Mouse (Mus musculus): Measurements from ENCODE around the gene Foxn4.

Gene Foxn4

GRCm38 (mm10) chr5:114273693-114274402, at the start of gene Foxn4:
Foxn4 (minus strand) TSS chr5:114273807.
- no peak for ATAC-seq (ENCODE audit: insufficient number of reproducible peaks, low FRiP score, low TSS enrichment)

DNA sequence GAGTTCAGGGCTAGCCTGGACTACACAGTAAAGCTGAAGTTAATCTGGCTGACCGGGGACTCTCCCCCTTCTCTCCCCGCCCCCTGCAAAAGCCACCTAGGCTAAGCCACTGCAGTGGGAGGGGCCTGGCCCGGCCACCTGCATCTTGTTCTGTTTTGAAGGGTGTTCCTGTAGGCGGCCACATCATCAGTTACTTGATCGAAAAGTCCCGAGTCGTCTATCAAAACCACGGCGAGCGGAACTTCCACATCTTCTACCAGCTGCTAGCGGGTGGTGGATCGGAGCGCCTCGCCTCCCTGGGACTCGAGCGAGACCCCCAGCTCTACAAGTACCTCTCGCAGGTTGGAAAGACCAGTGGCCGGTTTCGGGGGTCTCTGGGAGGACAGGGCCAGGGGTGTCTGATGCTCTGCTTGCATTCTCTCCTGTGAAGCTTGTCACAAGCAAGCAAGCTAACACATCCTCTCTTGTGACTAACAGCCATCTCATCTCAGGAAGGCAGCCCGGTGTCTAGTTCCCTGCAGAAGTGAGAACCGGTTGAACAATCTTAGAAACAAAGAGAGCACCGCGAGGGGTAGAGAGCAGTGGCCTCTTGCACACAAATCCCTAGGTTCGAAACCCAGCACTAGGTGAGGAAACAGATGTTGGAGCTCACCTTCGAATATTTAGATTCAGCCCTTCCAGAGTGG, 49.6 kb upstream of the Foxn4 start:
- no peak for ATAC-seq (ENCODE audit: insufficient number of reproducible peaks, low FRiP score, low TSS enrichment)

DNA sequence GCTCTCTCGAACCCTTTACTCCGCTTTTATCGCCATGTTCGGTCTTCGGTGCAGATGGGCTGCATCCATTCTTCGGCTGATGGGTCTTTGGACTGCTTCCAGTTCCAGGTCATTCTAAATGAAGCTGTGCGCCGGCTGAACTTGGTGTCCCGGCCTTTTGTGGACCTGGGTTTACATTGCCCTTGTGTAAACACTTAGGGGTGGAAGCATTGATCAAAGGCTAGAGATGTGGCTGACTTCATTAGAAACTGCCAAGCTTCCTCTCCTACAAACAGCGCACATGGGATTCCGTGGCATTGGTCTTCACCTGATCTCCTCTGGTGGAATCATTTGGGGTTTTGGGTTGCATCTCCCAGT, 36.1 kb upstream of the Foxn4 start:
- no peak for ATAC-seq (ENCODE audit: insufficient number of reproducible peaks, low FRiP score, low TSS enrichment)

GRCm38 (mm10) chr5:114308765-114309679, 35.4 kb upstream of the Foxn4 start:
- ATAC-seq (ENCODE audit: insufficient number of reproducible peaks, low FRiP score, low TSS enrichment) = no peak

DNA sequence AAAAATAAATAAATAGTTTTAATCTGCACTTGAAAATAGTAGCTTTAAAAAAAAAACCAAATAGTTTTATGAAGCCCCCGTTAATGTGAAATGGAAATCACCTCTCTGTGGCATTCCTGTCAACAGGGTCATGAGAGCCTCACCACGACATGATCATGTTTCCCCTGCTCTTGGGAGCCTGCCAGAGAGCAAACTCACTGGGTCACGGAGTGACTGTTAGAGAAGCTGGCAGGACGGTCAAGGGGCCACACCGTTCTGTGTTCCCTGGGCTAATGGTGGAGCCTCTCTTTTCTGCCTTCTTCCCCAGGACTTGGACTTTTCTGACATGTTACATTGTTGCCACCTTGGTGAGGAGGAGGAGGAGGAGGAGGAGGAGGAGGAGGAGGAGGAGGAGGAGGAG, 32.9 kb upstream of the Foxn4 start:
- ATAC-seq (ENCODE audit: insufficient number of reproducible peaks, low FRiP score, low TSS enrichment) = no peak

DNA sequence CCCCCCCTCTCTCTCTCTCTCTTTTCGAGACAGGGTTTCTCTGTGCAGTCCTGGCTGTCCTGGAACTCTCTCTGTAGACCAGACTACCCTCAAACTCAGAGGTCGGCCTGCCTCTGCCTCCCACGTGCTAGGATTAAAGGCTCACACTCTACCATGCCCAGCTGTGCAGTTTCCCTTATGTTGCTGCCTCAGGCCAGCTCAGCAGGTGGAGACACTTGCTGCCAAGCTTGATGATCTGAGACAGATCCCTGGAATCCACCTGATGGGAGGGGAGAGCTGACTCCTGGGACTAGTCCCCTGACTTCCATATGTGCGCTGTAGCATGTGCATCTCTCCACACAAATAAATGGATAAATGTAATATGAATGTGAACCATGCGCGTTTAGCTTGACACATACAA, 29.6 kb upstream of the Foxn4 start:
- no peak for ATAC-seq (ENCODE audit: insufficient number of reproducible peaks, low FRiP score, low TSS enrichment)

DNA sequence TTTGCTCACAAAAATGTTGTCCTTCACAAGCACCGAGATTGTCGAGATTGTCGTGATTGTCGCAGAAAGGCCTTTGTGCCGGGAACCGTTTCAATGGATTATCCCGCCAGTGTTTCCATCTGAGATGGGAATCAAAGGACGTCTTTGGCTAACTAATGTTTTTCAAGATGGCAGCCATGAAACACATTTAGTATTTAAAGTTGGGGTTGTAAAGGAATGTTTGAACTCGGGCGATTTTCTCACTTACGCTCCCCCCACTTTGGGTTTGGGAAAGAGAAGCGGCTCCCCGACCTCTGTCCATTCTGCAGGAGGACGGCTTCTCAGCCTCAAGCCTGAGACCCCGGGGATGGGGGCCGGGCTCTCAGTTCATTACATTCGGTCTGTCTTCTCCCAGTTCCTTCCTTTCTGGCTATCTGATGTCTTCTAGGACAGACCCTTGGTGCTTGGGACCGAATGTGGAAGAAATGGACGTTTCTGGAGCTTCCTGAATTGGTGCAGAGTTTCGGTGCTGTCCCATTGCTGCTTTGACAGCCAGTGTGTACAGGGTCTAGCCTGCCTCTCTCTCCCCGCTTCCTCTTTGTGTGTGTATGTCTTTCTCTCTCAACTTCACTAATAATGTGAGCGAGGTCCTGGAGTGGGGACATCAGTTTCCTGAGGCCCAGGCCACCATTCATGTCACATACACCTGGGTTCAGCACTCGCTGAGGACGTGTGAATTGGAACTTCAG, 26.4 kb upstream of the Foxn4 start:
- ATAC-seq (ENCODE audit: insufficient number of reproducible peaks, low FRiP score, low TSS enrichment) = no peak

DNA sequence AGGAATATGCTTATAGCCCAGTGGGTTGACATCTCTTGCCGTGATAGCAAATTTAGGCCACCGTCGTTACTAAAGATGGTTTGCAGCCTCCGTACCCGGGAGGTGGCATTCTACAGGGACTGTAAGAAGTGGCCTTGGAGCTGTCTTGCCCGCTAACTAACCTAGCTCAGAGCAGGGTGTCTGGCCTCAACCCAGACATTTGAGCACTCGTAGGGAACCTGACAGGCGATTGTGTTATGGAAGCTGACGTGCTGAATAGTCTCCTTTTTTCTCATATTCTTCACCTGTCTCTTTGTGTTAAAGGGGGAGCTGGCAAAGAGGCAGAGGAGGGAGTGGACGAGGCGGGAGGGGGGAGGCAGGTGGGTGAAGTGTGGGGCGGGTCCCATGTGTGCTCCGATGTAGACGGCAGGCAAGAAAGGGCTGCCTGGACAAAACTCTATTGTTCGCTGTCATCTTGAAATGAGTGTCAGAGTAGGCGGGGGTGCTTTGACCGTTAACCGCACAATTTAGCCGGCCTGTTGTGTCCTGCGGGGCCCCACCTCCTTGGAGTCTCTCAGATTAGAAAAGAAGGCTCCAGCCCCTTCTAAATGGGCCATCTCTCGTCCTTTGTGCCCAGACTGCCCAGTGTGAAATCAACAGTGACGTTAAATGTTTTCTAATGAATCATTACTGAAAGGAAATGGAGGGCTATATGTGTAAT, 25.7 kb upstream of the Foxn4 start:
- ATAC-seq (ENCODE audit: insufficient number of reproducible peaks, low FRiP score, low TSS enrichment) = no peak

DNA sequence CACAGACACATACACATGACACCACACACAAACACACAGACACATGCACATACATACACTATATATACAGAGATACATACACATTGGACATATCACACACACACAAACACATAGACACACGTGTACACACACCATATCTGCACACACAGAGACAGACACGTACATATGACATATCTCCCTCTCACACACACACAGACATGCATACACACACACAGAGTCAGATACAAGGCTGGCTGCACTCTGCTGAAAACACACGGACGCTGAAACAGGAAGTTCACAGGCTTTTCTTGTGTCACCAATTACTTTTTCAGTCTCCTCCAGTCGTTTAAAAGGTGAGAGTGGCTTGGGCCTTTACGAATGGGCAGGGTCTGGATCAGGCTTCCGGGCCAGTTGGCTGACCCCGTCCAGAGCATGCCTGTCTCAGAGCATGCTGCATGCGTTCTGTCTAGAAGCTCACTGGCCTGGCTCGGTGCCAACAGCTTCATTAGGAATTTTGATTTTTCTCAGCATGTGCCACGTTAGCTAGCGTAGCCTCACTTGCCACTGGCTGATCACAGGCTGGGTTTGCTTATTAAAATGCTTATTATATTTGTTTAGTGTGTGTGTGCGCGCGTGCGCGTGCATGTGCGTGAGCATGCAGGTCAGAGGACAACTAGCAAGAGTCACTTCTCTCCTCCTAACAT, 24.7 kb upstream of the Foxn4 start:
- no peak for ATAC-seq (ENCODE audit: insufficient number of reproducible peaks, low FRiP score, low TSS enrichment)

DNA sequence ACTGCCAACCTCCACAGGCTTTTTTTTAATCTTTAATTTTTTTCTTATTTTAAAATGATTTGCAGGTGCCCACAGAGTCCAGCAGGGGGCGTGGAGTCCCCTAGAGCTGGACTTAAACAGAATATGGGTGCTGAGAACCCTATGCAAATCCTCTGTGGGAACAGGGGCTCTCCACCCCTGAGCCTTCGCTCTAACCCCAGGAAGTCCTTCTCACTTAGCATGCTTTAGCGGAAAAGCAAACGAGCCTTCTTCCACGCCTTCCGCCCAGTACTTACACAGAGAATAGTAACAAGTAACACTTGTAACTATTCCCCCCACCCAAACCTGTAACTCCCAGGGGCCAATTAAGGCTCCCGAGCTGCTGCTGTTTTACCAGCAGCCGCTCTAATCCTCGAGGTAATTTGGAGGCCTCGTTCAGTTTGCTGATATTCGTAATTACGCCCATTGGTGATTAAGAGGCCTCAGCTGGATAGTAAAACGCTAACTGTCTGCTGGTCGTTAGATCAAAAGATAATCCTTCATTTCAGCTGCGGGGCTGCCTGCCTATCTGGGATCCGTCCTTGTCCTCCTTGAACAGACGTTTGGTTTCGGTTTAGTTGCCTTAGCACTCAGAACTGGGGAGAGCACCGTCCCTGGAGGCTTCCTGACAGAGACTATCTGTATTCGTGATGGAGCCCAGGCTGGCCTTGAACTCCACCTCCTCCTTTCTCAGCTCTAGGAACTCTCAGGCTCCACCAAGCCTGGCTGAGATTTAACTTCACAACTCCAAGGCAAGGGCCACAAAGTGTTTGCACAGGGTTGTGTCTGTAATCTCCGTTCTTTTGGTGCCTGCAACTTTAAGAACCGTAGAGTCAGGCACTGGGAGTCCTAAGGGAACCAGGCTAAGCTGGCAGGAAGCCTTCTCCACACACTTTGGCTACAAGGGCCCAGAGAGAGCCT, 23.4 kb upstream of the Foxn4 start:
- no peak for ATAC-seq (ENCODE audit: insufficient number of reproducible peaks, low FRiP score, low TSS enrichment)

DNA sequence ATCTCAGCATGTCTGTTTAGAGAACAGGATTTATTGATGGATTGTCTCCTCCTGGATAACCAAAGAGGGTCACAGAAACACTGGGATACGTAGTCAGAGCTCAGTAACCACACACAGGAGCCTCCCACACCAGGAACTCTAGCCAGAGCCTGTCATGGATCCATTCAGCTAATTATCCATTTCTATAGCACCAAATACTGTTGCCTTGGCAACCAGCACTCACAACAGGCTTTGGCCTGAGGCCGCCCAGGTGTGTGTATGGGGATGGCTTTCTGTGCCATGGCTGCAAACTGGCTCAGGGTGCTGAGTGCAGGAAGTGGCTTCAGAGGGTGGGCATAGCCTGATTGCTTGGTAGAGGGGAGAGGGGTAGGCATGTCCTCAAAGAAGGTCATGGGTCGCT, 16.4 kb upstream of the Foxn4 start:
- ATAC-seq (ENCODE audit: insufficient number of reproducible peaks, low FRiP score, low TSS enrichment) = no peak

DNA sequence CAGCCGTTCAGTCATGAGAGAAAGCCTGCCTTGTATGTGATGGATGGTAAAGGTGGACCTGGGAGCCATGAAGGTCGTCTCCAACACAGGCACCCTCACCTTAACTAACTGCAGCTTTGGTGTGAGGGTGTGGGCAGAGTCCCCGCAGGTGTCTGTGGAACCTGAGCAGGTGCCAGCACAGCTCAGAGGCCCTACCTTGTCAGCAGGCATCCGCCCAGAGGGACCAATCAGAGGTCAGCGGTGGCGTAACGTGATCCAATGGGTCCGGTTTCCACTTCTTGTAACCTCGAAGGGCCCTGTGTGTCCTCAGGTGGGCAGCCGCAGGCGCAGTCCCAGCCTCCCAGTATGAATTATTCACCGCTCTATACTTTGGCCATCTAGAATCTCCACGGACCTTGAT, 15.3 kb upstream of the Foxn4 start, which contains the start of gene Myo1h:
TSS of gene Myo1h (plus strand) at position 293 of the 400 bp plus-strand sequence.
- no peak for ATAC-seq (ENCODE audit: insufficient number of reproducible peaks, low FRiP score, low TSS enrichment)

DNA sequence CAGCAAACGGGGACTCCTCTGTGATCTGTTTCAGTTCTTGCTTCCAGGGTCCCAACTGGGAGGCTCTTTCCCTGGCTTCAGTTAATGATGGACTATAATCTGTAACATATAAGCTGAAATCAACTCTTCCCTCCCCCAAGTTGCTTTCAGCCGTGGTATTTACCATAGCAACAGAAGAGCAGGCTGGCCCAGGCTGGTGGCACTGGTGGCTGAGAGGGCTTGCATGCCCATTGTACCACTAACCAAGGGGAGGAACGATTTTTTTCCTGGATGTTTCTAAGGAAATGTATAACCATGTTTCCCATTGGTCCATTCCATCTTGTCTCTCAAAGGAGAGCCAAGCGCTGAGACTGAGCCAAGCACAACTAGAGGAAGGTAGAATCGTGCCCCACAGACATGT, 14.8 kb upstream of the Foxn4 start:
- ATAC-seq (ENCODE audit: insufficient number of reproducible peaks, low FRiP score, low TSS enrichment) = no peak

DNA sequence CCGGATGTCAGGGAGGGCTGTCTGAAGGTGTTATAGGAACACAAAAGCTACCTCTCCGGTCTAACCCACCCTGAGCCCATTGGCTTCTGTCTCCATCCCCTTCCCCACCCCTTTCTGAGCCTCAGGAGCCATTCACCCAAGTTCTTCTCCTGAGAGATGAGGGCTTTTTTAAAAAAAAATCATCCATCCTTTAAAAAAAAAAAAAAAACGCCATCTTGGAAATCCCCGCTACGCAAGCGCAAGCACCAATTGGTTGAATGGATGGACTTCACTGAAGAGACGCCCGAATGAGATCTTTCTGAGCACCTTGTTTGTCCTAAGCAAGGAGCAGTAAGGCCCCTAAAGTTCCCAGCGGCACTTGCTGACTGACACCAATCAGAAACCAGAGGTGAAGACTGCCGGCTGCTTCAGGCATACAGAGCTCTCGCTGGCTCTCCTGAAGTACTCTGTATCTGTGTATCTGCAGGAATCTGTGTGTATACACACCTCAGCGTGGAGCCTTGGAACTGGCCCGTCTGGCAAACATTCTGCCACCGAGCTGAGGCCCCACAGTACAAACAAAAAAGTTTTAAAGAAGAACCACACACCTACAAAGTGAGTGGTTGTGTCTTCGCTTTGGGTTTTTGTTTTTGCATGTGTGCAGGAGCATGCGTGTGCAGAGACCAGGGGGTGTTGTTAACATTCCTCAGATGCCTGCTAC, 13.4 kb upstream of the Foxn4 start:
- no peak for ATAC-seq (ENCODE audit: insufficient number of reproducible peaks, low FRiP score, low TSS enrichment)

- ATAC-seq (ENCODE audit: insufficient number of reproducible peaks, low FRiP score, low TSS enrichment) = no peak
Observed at GRCm38 (mm10) chr5:114286102-114286501, 12.5 kb upstream of the Foxn4 start.

GRCm38 (mm10) chr5:114285398-114285700, 11.7 kb upstream of the Foxn4 start:
- ATAC-seq (ENCODE audit: insufficient number of reproducible peaks, low FRiP score, low TSS enrichment) = no peak

GRCm38 (mm10) chr5:114284604-114285397, 11.2 kb upstream of the Foxn4 start:
- ATAC-seq (ENCODE audit: insufficient number of reproducible peaks, low FRiP score, low TSS enrichment) = no peak

All from cerebellum, adult (tissue).